Mouse (Mus musculus) A20 (cell line): ENCODE measurements at regions not wholly inside any gene's neighbourhood (a gene's known extent, or its start where the extent isn't known, plus 50 kb on each side); places are given as distances from the start of the nearest gene placed in this dataset.

Source experiments
- DNase-seq: peaks from one replicate; pipeline ENCODE4 v3.0.0-alpha.2; 2011; ENCODE audit warnings: low read depth, low spot score

- no peak for DNase-seq
These were observed 251.0 kb upstream of the Gm5148 start for GRCm38 (mm10) chr3:37975194-37975756.

- no peak for DNase-seq
These were observed 248.6 kb upstream of the Gm5148 start for GRCm38 (mm10) chr3:37972931-37973330.

DNA sequence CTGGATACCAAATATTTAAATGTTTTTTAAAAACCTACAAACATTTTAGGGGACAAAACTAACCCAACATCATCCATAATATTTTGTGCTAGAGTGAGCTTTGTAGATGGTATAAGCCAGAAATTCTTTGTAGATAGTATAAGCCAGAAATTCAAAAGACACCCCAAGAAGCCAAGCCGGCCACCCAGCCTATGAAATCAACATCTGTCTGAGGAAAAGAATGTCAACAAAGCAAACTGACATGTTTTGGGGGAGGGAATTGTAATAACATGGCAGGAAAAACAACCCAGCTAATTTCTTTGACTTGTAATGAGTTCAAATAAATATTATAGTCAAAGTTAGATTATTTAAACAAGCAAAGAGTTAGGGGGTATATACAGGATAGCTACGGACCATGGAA lies 246.9 kb upstream of the Gm5148 start:
- DNase-seq, result no peak

- DNase-seq, result no peak
These were observed 244.4 kb upstream of the Gm5148 start for GRCm38 (mm10) chr3:37968654-37969053.

DNA sequence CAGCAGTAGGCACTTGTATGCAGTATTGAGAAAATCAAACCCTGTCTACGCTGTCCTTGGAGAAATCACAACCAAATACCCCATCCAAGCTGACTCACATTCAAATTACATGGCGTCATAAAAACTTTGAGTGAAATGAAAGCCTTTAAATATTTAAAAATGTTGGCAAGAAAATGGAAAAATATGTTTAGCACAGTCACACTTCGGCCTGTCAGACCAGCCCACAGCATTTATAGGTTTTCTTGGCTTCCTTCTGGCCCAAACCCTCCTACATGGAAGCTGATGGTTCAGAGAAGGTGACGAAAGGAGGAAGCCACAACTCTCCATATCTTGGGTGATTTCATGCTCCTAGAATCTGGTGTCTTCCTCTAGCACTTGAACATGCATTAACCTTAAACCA lies 240.9 kb upstream of the Gm5148 start:
- no peak for DNase-seq

DNA sequence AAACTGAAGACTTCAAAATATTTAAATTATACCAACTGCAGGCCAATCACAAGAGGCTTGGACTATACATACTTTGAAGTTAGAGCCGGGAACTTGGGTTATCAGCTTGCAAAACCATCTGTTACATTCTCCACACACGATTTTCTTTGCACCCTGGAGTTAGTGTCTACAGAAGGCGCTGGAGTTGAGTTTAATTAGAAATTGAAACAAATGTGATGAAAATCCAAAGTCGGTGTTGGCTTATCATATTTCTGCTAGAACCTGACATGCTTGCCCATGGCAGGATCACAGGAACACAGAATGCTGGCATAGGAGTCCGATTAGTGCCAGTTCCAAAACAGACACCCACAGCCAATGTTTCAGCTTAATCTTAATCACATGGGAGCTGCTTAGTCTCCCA lies 239.8 kb upstream of the Gm5148 start:
- DNase-seq, result no peak

DNA sequence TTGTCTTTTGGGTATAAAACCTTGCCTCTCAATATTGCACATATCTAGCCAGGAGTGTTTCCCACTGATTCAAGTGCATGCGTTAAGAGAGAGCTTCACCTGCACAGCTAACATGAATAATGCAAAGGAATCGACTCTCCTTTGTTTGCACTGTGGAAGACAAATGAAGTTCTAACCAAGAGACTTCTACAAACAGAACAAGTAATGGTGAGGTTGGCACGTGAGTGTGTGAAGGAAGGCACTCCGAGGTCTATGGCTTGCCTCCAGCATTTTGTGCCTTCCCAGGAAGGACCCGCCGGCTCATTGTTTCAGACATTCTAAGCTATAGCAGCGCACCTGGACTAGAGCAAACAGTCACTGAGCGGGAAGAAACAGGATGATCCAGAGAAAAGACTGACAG lies 238.5 kb upstream of the Gm5148 start:
- no peak for DNase-seq

DNA sequence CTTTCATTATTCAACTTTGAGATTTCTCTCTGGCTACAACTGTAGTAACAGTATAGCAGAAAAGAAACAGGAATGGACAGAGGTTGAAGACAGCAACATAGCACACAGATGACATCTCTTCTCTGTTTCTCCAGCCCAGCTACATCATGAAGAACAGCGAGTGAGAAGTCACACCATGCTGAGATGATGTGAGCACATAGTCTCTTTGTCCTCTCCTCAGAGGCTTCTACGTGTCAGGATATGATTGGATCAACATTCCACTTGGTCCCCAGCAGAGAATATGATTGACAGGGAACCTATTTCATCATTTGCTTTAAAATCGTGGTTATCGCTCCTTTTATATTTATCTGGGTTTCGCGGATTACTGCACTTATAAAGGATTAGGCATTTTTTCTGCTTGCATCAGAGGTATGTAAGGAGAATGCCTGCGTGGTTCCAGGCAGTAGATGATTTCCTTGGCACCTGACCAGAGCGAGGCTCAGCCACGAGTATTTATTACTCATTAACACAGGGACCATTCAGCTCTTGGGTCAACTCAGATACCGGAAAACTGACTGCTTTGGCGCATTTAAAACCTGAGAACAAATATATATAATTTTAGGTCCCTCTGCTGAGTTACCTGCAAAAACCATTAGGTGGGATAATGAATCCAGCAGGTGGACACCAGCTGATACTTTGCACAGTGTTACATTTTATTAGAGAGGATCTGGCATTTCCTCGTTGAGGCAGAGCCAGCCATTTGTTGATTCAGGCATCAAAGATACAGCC lies 237.9 kb upstream of the Gm5148 start:
- DNase-seq, result no peak

DNA sequence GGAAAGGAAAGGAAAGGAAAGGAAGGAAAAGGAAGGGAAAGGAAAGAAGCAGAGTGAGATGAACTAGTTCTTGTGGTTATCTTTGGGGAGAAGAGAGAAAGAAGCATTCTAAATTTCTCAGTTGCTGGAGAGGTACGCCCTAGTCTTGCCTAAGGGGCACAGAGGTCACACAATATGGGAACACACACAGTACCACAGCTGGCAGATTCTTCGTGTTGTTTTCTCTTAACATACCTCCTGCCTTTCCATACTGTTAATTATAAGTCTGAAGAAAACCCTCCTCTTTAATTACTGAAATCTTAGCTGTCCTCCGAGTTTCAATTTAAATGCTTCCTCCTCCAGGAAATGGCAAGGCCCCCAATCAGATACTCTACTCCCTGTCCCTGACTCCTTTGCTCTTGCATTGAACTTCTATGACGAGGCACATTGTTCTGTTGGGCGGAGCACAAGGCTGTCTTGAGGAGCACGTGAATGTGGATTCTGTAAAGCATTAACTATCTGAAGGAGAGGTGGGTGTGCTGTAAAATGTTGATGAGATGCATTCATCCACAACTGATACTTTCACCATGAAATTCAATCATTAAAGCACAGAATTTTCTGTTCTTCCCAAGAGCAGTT lies 234.2 kb upstream of the Gm5148 start:
- DNase-seq, result no peak

DNA sequence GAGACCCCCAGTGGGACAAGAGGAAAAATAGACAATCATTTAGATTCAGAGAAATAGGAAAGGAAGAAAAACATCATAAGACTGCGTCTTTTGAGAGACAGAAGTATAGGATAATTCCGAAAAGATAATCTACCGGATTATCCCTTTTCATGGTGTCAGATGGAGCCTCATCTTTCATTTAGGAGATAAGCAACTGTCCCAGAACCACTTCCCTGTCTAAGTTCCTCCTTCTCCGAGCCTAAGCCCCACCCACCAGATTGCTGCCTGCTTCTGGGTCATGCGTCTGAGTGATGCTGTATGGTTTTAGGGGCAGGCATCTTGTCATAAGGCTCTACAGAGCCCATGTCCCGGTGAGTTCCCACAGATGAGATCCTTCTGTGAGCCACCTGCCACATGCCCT lies 232.3 kb upstream of the Gm5148 start:
- DNase-seq, result no peak

DNA sequence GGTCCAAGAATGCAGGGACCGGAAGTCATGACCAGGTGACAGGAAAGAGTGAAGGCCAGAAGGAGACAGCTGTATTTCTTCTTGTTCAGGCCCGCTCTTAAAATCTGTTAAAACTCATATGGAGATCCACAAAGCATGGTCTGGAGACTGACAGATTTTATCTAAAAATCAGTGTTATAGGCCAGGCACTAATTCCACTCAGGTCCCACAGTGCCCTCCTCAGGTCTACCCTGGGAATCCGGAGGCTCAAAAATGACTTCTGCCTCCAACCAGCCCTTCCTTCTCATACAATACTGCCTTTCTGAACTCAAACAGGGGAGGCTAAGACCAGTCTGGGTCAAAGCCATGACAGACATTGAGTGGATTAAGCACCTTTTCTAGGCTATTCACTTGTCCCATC lies 228.6 kb upstream of the Gm5148 start:
- peak; percentile 3 for DNase-seq

DNA sequence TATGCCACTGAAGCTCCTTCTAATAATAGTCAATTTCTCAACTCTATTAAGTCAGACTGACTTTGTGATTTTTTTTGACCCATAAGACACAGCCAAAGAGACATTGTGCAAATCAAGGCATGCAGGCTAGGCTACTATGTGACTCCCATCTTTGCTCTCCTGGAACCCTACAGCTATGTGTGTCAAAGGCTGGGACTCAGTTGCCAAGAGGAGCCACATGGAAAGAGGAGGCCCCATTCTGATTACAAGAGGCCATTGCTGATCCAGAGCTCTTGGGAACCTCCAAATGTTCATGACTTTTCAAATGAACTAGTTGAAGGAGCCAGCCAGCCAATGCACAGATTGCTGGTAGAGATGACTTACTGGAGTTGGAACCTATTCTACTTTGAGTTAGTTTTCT lies 228.0 kb upstream of the Gm5148 start:
- DNase-seq, result no peak

DNA sequence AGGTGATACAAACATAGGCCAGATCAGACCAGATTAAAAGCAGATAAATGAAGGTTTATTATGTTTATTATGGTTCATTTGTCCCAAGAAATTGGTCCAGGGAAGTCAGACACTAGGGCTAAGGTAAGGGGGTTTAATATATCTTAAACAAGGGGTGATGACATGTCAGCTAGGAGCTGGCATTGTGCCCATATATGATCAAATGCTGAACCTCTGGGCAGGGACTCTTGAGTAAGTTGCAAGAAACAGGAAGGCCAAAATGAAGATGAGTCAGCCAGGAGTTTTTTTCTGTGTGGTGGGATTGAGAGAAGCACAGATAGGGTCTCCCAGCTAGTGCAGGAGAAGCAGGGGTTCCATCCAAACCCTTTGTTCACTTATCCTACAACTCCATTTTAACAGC lies 219.4 kb upstream of the Gm5148 start:
- DNase-seq, result no peak

DNA sequence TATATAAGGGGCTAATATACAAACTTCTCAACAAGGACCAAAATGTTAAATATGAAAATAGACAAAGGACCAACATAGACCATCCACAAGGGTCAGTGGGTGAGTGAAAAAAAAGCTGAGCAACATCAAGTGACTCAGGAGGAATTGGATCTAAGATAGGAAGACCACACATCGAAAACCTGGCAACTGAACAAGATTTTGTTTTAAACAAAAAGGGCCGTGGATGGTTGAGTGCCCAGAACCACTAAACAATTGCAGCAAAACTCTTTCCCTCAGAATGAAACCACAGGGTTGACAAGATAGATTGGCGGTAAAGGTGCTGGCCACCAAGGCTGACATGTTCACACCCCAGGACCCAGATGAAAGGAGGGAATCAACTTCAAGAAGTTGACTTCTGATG lies 215.7 kb upstream of the Gm5148 start:
- DNase-seq, result no peak

- DNase-seq, result no peak
These were observed 214.6 kb upstream of the Gm5148 start for GRCm38 (mm10) chr3:37938870-37939269.

DNA sequence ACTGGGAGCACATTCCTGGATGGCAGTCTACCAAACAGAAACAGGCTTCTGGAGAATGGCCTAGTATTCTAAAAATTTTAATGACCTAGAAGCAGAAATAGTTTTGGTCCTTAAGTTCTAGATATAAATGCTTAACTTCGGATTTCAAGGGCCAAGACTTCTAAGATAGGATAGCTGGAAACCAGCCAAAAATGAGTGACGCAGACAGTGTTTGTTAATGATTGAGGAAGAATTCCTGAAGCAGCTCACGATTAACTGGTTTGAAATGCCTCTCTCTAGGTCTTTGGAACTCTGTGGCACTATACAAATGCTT lies 213.9 kb upstream of the Gm5148 start:
- no peak for DNase-seq

GRCm38 (mm10) chr3:37937381-37938283 lies 213.3 kb upstream of the Gm5148 start:
- no peak for DNase-seq

- no peak for DNase-seq
These were observed 212.1 kb upstream of the Gm5148 start for GRCm38 (mm10) chr3:37936251-37936931.

- DNase-seq, result no peak
These were observed 210.8 kb upstream of the Gm5148 start for GRCm38 (mm10) chr3:37934905-37935708.

DNA sequence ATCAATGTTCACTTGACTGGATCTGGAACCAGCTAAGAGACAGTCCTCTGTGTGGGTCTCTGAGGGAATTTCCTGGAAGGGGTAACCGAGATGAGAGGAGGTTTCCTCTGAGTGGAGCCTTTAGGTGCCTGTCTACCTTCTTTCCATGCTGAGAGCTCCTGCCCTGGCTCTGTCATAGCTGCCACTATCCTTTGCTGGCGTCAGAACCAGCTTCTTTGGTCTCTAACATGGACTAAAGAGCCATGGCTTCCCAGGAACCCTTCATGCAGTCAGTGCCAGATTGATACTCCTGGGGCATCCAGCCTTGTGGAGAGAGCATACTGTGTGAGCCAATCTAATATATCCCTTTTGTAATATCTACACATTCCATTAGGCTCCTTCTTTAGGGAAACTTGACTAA lies 209.9 kb upstream of the Gm5148 start:
- no peak for DNase-seq

GRCm38 (mm10) chr3:37928731-37929130 lies 204.4 kb upstream of the Gm5148 start:
- DNase-seq, result no peak
